ENCODE assay signal across 8 mouse cellular contexts in genomic region chr9:48538688-48539087, GRCm38 (mm10). TPM values are rescaled to one million over a fixed set of nuclear protein-coding genes. Genes with fewer than 3 reads are reported as not detected.
A peak's percentile ranks its signal among the peaks of the same experiment; 100 is the strongest.
DNase-seq lines count a peak whose midpoint lies in the region; ATAC-seq and TF ChIP-seq lines count a peak whose summit lies in the region.

No protein-coding gene starts in this region.

- WGBS in kidney, embryonic 14.5 days, result 9% methylated on average over 12 of the region's 12 CpGs
- 15% methylated on average over 12 of the region's 12 CpGs for WGBS in kidney, adult 2 months
- WGBS in embryonic facial prominence, embryonic 11.5 days, result 9% methylated on average over 12 of the region's 12 CpGs
- WGBS in neural tube, embryonic 14.5 days, result 8% methylated on average over 12 of the region's 12 CpGs

- intact Hi-C loops in left cerebral cortex, postnatal 4 days (cut with DNase I), result no loop called here

- TF ChIP-seq POLR2A in kidney, adult 2 months (IDR thresholded peaks at IDR 0.05; ENCODE audit: low read depth, low read length), result no peak

- no peaks in the 10 kb centered on the region for H3K4me1 ChIP-seq in kidney, embryonic 14.5 days (ENCODE audit: control insufficient read depth, insufficient read depth, low read length)
- H3K4me1 ChIP-seq in kidney, adult 2 months (ENCODE audit: control insufficient read depth, insufficient read depth, low read length), result no peaks in the 10 kb centered on the region
- no peaks in the 10 kb centered on the region for H3K4me1 ChIP-seq in embryonic facial prominence, embryonic 11.5 days (ENCODE audit: control insufficient read depth, insufficient read depth, low read length)
- H3K4me1 ChIP-seq in neural tube, embryonic 14.5 days (ENCODE audit: control insufficient read depth, insufficient read depth, low read length), result peaks cover 6% of the 10 kb centered on the region

- no peaks in the 10 kb centered on the region for H3K27me3 ChIP-seq in kidney, embryonic 14.5 days (ENCODE audit: control insufficient read depth, insufficient read depth, low read length)
- no peaks in the 10 kb centered on the region for H3K27me3 ChIP-seq in kidney, adult 2 months (replicated peaks; ENCODE audit: control insufficient read depth, insufficient read depth, low read length)
- H3K27me3 ChIP-seq in embryonic facial prominence, embryonic 11.5 days (ENCODE audit: control insufficient read depth, insufficient read depth, low read length), result no peaks in the 10 kb centered on the region
- H3K27me3 ChIP-seq in neural tube, embryonic 14.5 days (ENCODE audit: control insufficient read depth, insufficient read depth, low read length), result no peaks in the 10 kb centered on the region

- H3K9ac ChIP-seq in kidney, embryonic 14.5 days (ENCODE audit: low read depth, low read length), result no peak overlapping the region
- H3K9ac ChIP-seq in embryonic facial prominence, embryonic 11.5 days (replicated peaks; ENCODE audit: low read length), result no peak overlapping the region
- peak overlapping the region; percentile 29 for H3K9ac ChIP-seq in neural tube, embryonic 14.5 days (replicated peaks; ENCODE audit: low read depth, low read length)

- no peaks in the 10 kb centered on the region for H3K36me3 ChIP-seq in kidney, embryonic 14.5 days (ENCODE audit: control insufficient read depth, insufficient read depth, low read length)
- H3K36me3 ChIP-seq in kidney, adult 2 months (ENCODE audit: control insufficient read depth, insufficient read depth, low read length), result no peaks in the 10 kb centered on the region
- no peaks in the 10 kb centered on the region for H3K36me3 ChIP-seq in embryonic facial prominence, embryonic 11.5 days (replicated peaks; ENCODE audit: control insufficient read depth, insufficient read depth, low read depth, low read length)
- no peaks in the 10 kb centered on the region for H3K36me3 ChIP-seq in neural tube, embryonic 14.5 days (ENCODE audit: control insufficient read depth, insufficient read depth, low read length)

- peaks cover 7% of the 10 kb centered on the region; the same call in 1 of the 2 replicates for H3K9me3 ChIP-seq in kidney, embryonic 14.5 days (ENCODE audit: control insufficient read depth, low read length)
- H3K9me3 ChIP-seq in embryonic facial prominence, embryonic 11.5 days (replicated peaks; ENCODE audit: control insufficient read depth, low read length), result no peaks in the 10 kb centered on the region
- H3K9me3 ChIP-seq in neural tube, embryonic 14.5 days (ENCODE audit: control insufficient read depth, low read length), result no peaks in the 10 kb centered on the region

- no peak for DNase-seq in kidney, adult 2 months
- DNase-seq in R1 (ENCODE audit: low read depth, low spot score), result peak; percentile 66
- DNase-seq in embryonic facial prominence, embryonic 11.5 days (ENCODE audit: low spot score), result peak; percentile 73
- DNase-seq in left cerebral cortex, postnatal 4 days, result peak; percentile 33
- DNase-seq in spleen, adult 12 weeks (ENCODE audit: low spot score), result no peak

- H3K4me3 ChIP-seq in kidney, embryonic 14.5 days (ENCODE audit: low read length), result peak overlapping the region; percentile 9
- no peak overlapping the region for H3K4me3 ChIP-seq in kidney, adult 2 months (ENCODE audit: insufficient read depth, low read depth, low read length)
- peak overlapping the region; percentile 16; the same call in 1 of the 2 replicates for H3K4me3 ChIP-seq in embryonic facial prominence, embryonic 11.5 days (ENCODE audit: low read depth, low read length)
- peak overlapping the region; percentile 7; the same call in 1 of the 2 replicates for H3K4me3 ChIP-seq in neural tube, embryonic 14.5 days (ENCODE audit: low read depth, low read length)

- H3K4me2 ChIP-seq in kidney, embryonic 14.5 days (replicated peaks; ENCODE audit: low read depth, low read length), result peak overlapping the region; percentile 39
- peak overlapping the region; percentile 7 for H3K4me2 ChIP-seq in embryonic facial prominence, embryonic 11.5 days (ENCODE audit: low read depth, low read length)
- H3K4me2 ChIP-seq in neural tube, embryonic 14.5 days (ENCODE audit: low read depth, low read length), result peak overlapping the region; percentile 45

- TF ChIP-seq CTCF in kidney, adult 2 months (conservative IDR thresholded peaks at IDR 0.05; ENCODE audit: insufficient read depth, insufficient read length, low read depth, low read length), result no peak

- no peak overlapping the region for H3K27ac ChIP-seq in kidney, embryonic 14.5 days (ENCODE audit: low read depth, low read length)
- H3K27ac ChIP-seq in kidney, adult 2 months (ENCODE audit: insufficient read depth, low read depth, low read length), result no peak overlapping the region
- no peak overlapping the region for H3K27ac ChIP-seq in embryonic facial prominence, embryonic 11.5 days (replicated peaks; ENCODE audit: low read depth, low read length)
- peak overlapping the region; percentile 60 for H3K27ac ChIP-seq in neural tube, embryonic 14.5 days (ENCODE audit: low read depth, low read length)

- no peak for ATAC-seq in kidney, embryonic 14.5 days (ENCODE audit: low FRiP score, low TSS enrichment)
- ATAC-seq in embryonic facial prominence, embryonic 11.5 days (replicated peaks; ENCODE audit: insufficient number of reproducible peaks, low FRiP score, low TSS enrichment, low read depth), result no peak
- peak; percentile 51 for ATAC-seq in neural tube, embryonic 14.5 days (ENCODE audit: low read depth)
- ATAC-seq in erythroid progenitor cell, adult 5-6 weeks (replicated peaks; ENCODE audit: low FRiP score, poor library complexity, severe bottlenecking), result no peak

RNA-seq across cellular contexts. Expression of gene Gm5617, which starts 43.4 kb away (rescaled TPM):
- polyA plus RNA-seq in kidney, embryonic 14.5 days (2014; fragmentation: Nextera tagmentation; extraction: Ambion mirVana), result 41.3 and 45.1 TPM in 2 replicates
- polyA plus RNA-seq in kidney, adult 2 months (2012; rRNA removed), result 159 and 174 TPM in 2 replicates
- polyA plus RNA-seq in embryonic facial prominence, embryonic 11.5 days (2014; fragmentation: Nextera tagmentation; extraction: Ambion mirVana), result 36.0 and 37.9 TPM in 2 replicates
- 10 to 100 TPM in 1 of 2 experiments, 1 to 10 TPM in 1; 7.3 to 10.1 TPM for total RNA-seq in left cerebral cortex, postnatal 4 days (2021)
- polyA plus RNA-seq in neural tube, embryonic 14.5 days (2014; fragmentation: Nextera tagmentation; extraction: Ambion mirVana), result 26.5 TPM in 2 replicates
- total RNA-seq in erythroid progenitor cell, adult 5-6 weeks (2015; ENCODE audit: low replicate concordance), result 3.4 and 21.3 TPM in 2 replicates
- total RNA-seq in erythroid progenitor cell, adult 5-6 weeks (2017; ENCODE audit: low replicate concordance), result 4.6 and 5.2 TPM in 2 replicates

RNA-seq across cellular contexts. Expression of gene Rbm7, which starts 43.6 kb away (rescaled TPM):
- 129 and 132 TPM in 2 replicates for polyA plus RNA-seq in kidney, embryonic 14.5 days (2014; fragmentation: Nextera tagmentation; extraction: Ambion mirVana)
- 22.7 and 23.9 TPM in 2 replicates for polyA plus RNA-seq in kidney, adult 2 months (2012; rRNA removed)
- polyA plus RNA-seq in embryonic facial prominence, embryonic 11.5 days (2014; fragmentation: Nextera tagmentation; extraction: Ambion mirVana), result 140 and 155 TPM in 2 replicates
- 10 to 100 TPM; 39.2 to 42.9 TPM for total RNA-seq in left cerebral cortex, postnatal 4 days (2021)
- 90.5 and 104 TPM in 2 replicates for polyA plus RNA-seq in neural tube, embryonic 14.5 days (2014; fragmentation: Nextera tagmentation; extraction: Ambion mirVana)
- total RNA-seq in erythroid progenitor cell, adult 5-6 weeks (2015; ENCODE audit: low replicate concordance), result 41.5 and 48.3 TPM in 2 replicates
- 32.2 and 41.5 TPM in 2 replicates for total RNA-seq in erythroid progenitor cell, adult 5-6 weeks (2017; ENCODE audit: low replicate concordance)

RNA-seq across cellular contexts. Expression of gene Rexo2, which starts 58.3 kb away (rescaled TPM):
- polyA plus RNA-seq in kidney, embryonic 14.5 days (2014; fragmentation: Nextera tagmentation; extraction: Ambion mirVana), result 88.6 and 99.8 TPM in 2 replicates
- polyA plus RNA-seq in kidney, adult 2 months (2012; rRNA removed), result 73.1 and 77.4 TPM in 2 replicates
- 81.7 and 84.4 TPM in 2 replicates for polyA plus RNA-seq in embryonic facial prominence, embryonic 11.5 days (2014; fragmentation: Nextera tagmentation; extraction: Ambion mirVana)
- total RNA-seq in left cerebral cortex, postnatal 4 days (2021), result 100 to 1,000 TPM in 1 of 2 experiments, 10 to 100 TPM in 1; 92.2 to 105 TPM
- polyA plus RNA-seq in neural tube, embryonic 14.5 days (2014; fragmentation: Nextera tagmentation; extraction: Ambion mirVana), result 87.1 and 93.9 TPM in 2 replicates
- total RNA-seq in erythroid progenitor cell, adult 5-6 weeks (2015; ENCODE audit: low replicate concordance), result 60.4 and 69.6 TPM in 2 replicates
- total RNA-seq in erythroid progenitor cell, adult 5-6 weeks (2017; ENCODE audit: low replicate concordance), result 69.2 and 100 TPM in 2 replicates

Comparison
In these comparisons a context has a peak if more than half of its experiments do, and no peak if none do; other contexts are left out.
1. DNase-seq: peak in R1 (single experiment), embryonic facial prominence, embryonic 11.5 days (single experiment) and left cerebral cortex, postnatal 4 days (single experiment); none in kidney, adult 2 months (single experiment) and spleen, adult 12 weeks (single experiment).
2. Peak in every context shown above with its lines, with median percentiles within 50 percentile points of each other: H3K4me2 ChIP-seq.